In genomic region chr15:28187472-28188360, GRCm38 (mm10) we compare ENCODE assay signal across 9 mouse cellular contexts. TPM values are rescaled to one million over a fixed set of nuclear protein-coding genes. Genes with fewer than 3 reads are reported as not detected.
DNase-seq lines count a peak whose midpoint lies in the region; ATAC-seq and TF ChIP-seq lines count a peak whose summit lies in the region.
"Had no signal": no experiment of that assay in that cellular context is flagged by ENCODE, and none has a peak within 500 bp of the region (broad histone marks: within the 10 kb centered on the region; RNA-seq: fewer than 3 reads in every experiment).

No protein-coding gene starts in this region.

- TF ChIP-seq CTCF in heart, postnatal 0 days (IDR thresholded peaks at IDR 0.05; ENCODE audit: low read depth): peak; percentile 89
- TF ChIP-seq CTCF in lung, embryonic 14.5 days (IDR thresholded peaks at IDR 0.05; ENCODE audit: low read depth): peak; percentile 94

- H3K9ac ChIP-seq in forebrain, embryonic 12.5 days: no peak overlapping the region
- no peak overlapping the region for H3K9ac ChIP-seq in heart, postnatal 0 days (replicated peaks; ENCODE audit: low read depth, low read length)
- no peak overlapping the region for H3K9ac ChIP-seq in lung, embryonic 14.5 days

- peak; percentile 88; the same call in 1 of the 2 replicates for ATAC-seq in forebrain, embryonic 12.5 days (ENCODE audit: low FRiP score)
- no peak; the same call in 1 of the 2 replicates for ATAC-seq in heart, postnatal 0 days (ENCODE audit: insufficient read depth, low read depth)
- no peak for ATAC-seq in lung, embryonic 14.5 days (ENCODE audit: insufficient read depth)

- H3K4me1 ChIP-seq in forebrain, embryonic 12.5 days: no peaks in the 10 kb centered on the region
- no peaks in the 10 kb centered on the region for H3K4me1 ChIP-seq in heart, postnatal 0 days (ENCODE audit: control insufficient read depth, insufficient read depth)
- no peaks in the 10 kb centered on the region for H3K4me1 ChIP-seq in lung, embryonic 14.5 days (ENCODE audit: insufficient read depth)

- no peaks in the 10 kb centered on the region for H3K9me3 ChIP-seq in forebrain, embryonic 12.5 days
- no peaks in the 10 kb centered on the region for H3K9me3 ChIP-seq in heart, postnatal 0 days (replicated peaks; ENCODE audit: control insufficient read depth, low read length)
- no peaks in the 10 kb centered on the region for H3K9me3 ChIP-seq in lung, embryonic 14.5 days (ENCODE audit: low read depth, low read length)

- 25% methylated on average over 22 of the region's 22 CpGs for WGBS in forebrain, embryonic 12.5 days
- 22% methylated on average over 22 of the region's 22 CpGs for WGBS in heart, postnatal 0 days
- 19% methylated on average over 22 of the region's 22 CpGs for WGBS in lung, embryonic 14.5 days

- no peak for TF ChIP-seq EP300 in heart, postnatal 0 days (IDR thresholded peaks at IDR 0.05; ENCODE audit: low read depth)

- H3K27me3 ChIP-seq in forebrain, embryonic 12.5 days: peaks cover 15% of the 10 kb centered on the region; the same call in 1 of the 2 replicates
- H3K27me3 ChIP-seq in heart, postnatal 0 days (ENCODE audit: control insufficient read depth, insufficient read depth, low read length): no peaks in the 10 kb centered on the region
- no peaks in the 10 kb centered on the region for H3K27me3 ChIP-seq in lung, embryonic 14.5 days (ENCODE audit: insufficient read depth, low read length)

- no peak overlapping the region for H3K4me3 ChIP-seq in forebrain, embryonic 12.5 days (replicated peaks)
- H3K4me3 ChIP-seq in heart, postnatal 0 days (ENCODE audit: low read depth, low read length): no peak overlapping the region
- no peak overlapping the region for H3K4me3 ChIP-seq in lung, embryonic 14.5 days (ENCODE audit: low read depth, low read length)
- H3K4me3 ChIP-seq: erythroblast, embryonic 14.5 days had no signal

- peak; percentile 45 to 50 for DNase-seq in CD8-positive naive resting alpha-beta T cell, adult 2 months (ENCODE audit: low read depth in 2 of 2, low spot score in 2 of 2)
- peak; percentile 29 for DNase-seq in c-Kit-positive CD71-negative TER-119-negative erythroid progenitor cells, embryonic 14.5 days (ENCODE audit: low read depth)
- DNase-seq in heart, postnatal 0 days (ENCODE audit: low spot score): peak; percentile 36
- peak; percentile 63 to 89 for DNase-seq in kidney, postnatal 36 days
- peak; percentile 86 for DNase-seq in lung, embryonic 14.5 days
- DNase-seq in ovary, postnatal 14 days (ENCODE audit: low spot score): peak; percentile 67
- DNase-seq in thymus, postnatal 14 days: peak; percentile 77

- peak overlapping the region; percentile 19; the same call in 1 of the 2 replicates for H3K4me2 ChIP-seq in forebrain, embryonic 12.5 days
- H3K4me2 ChIP-seq in heart, postnatal 0 days (ENCODE audit: low read depth, low read length): no peak overlapping the region
- no peak overlapping the region; the same call in 1 of the 2 replicates for H3K4me2 ChIP-seq in lung, embryonic 14.5 days

- no peak overlapping the region for H3K27ac ChIP-seq in forebrain, embryonic 12.5 days
- H3K27ac ChIP-seq in heart, postnatal 0 days (ENCODE audit: low read depth): no peak overlapping the region
- no peak overlapping the region for H3K27ac ChIP-seq in lung, embryonic 14.5 days (ENCODE audit: low read depth)

- no peaks in the 10 kb centered on the region for H3K36me3 ChIP-seq in forebrain, embryonic 12.5 days (replicated peaks)
- H3K36me3 ChIP-seq in heart, postnatal 0 days (replicated peaks; ENCODE audit: control insufficient read depth, insufficient read depth, low read length): no peaks in the 10 kb centered on the region
- H3K36me3 ChIP-seq in lung, embryonic 14.5 days (ENCODE audit: insufficient read depth): no peaks in the 10 kb centered on the region

RNA-seq across cellular contexts. Expression of gene Dnah5, which starts 15.8 kb away (rescaled TPM):
- polyA plus RNA-seq in forebrain, embryonic 12.5 days (2016; fragmentation: Nextera tagmentation; extraction: Ambion mirVana): 0.15 and 0.17 TPM in 2 replicates
- total RNA-seq in heart, postnatal 0 days (2014; rRNA removed; ENCODE audit: low replicate concordance): 0.04 TPM in 1 of 2 replicates, not detected in the other
- polyA plus RNA-seq in heart, postnatal 0 days (2015; fragmentation: Nextera tagmentation; extraction: Ambion mirVana): under 0.01 and 0.05 TPM in 2 replicates
- 0.01 TPM in 1 of 2 replicates, not detected in the other for polyA plus RNA-seq in lung, embryonic 14.5 days (2014; fragmentation: Nextera tagmentation; extraction: Ambion mirVana)
- polyA plus RNA-seq: erythroblast, embryonic 14.5 days had no signal

Comparison
In these comparisons a context has a peak if more than half of its experiments do, and no peak if none do; other contexts are left out.
1. DNase-seq: peak in every context shown above with its lines; median percentile 86 in lung, embryonic 14.5 days; 77 in thymus, postnatal 14 days; 76 in kidney, postnatal 36 days; 67 in ovary, postnatal 14 days; 48 in CD8-positive naive resting alpha-beta T cell, adult 2 months; 36 in heart, postnatal 0 days; 29 in c-Kit-positive CD71-negative TER-119-negative erythroid progenitor cells, embryonic 14.5 days.